Mouse (Mus musculus): ENCODE data around the gene Nek10.
"Not testable (repeated sequence)": the region's sequence is repeated elsewhere in the genome, so short reads cannot be mapped to it uniquely, and the experiment has no call there.

The Nek10 gene

DNA sequence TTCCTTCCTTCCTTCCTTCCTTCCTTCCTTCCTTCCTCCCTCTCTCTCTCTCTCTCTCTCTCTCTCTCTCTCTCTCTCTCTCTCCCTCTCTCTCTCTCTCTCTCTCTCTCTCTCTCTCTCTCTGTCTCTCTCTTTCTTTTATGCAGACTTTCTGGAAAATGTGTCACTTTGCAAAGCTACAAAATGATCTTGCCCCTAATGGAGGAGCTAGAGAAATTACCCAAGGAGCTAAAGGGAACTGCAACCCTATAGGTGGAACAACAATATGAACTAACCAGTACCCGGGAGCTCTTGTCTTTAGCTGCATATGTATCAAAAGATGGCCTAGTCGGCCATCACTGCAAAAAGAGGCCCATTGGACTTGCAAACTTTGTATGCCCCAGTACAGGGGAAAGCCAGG is at the start of gene Nek10:
Gene Nek10 (plus strand): TSS at position 301 of the 400 bp plus-strand sequence.
- DNase-seq (ENCODE audit: low spot score), result not testable (repeated sequence)

DNA sequence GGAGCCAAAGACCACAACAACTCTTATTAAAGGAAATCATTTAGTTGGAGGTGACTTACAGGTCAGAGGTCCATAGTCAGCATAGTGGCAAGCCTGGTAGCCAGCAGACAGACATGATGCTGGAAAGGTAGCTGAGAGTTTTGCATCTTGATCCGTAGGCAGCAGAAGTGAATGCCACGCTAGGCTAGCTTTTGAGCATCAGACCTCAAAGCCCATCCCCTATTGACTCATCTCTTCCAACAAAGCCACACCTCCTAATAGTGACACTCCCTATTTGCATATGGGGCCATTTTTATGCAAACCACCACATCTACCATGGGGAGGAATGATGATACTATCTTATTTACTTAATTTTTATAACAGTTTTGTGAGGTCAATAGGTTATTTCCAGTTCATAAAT is 22.0 kb upstream of the Nek10 start:
- no peak for DNase-seq (ENCODE audit: low spot score)

DNA sequence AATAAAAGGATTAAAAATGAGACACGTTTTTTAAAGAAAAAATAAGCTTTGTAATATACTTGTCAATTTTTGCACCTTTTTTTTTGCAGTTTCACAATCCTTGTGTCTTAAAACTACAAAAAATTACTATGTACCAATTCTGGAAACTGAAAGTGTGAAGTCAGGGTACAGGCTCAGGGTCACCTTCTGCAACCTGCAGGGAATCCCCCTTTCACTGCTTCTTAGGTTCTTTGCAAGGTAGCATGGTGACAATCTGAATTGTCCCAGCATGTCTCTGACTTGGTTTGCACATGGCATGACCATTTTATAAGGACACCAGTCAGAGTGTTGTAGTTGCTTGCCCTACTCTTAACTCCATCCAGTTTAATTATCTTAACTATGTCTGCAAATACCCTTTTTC is 19.0 kb upstream of the Nek10 start:
- DNase-seq (ENCODE audit: low spot score), result no peak

DNA sequence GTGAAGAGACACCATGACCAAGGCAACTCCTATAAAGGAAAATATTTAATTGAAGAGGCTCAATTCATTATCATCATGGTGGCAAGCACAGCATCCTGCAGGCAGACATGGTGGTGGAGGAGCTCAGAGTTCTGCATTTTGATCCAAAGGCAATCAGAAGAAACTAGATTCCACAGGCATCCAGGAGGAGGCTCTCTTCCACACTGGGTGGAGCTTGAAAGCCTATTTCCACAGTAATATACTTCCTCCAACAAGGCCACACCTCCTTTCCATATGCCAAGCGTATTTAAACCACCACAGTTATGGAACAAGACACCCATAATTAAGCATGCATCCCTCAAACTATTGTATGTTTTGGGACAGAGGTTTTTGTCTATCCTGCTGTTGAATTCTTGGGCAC is 16.2 kb upstream of the Nek10 start:
- DNase-seq (ENCODE audit: low spot score), result no peak

DNA sequence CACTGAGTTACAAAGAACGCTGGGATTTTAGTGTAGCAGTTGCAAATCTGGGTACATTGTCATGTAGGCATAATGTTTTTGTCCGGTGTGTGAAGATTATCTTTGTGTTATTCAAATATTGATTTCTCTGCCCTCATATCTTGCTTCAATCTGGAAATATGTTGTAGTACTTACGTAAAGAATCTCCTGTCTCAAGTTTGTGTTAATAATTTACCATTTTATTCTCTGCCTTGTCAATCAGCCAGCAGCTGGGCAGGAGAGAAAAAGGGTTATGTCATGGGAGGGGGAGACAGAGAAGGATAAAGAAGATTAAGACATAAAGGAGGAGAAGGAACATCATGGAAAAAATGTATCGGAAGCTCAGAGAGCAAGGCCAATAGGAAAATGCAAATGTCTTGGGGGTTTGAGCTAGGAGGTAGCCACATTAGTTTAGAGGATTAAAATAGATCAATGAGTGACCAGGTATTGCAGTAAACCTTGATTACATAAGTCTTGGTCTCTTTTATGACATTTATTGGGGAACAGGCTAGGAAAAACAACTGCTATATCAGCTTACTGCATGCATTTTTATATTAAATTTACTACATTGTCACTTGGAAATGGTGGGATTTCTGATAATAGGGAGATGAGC is 13.3 kb upstream of the Nek10 start:
- no peak for DNase-seq (ENCODE audit: low spot score)

DNA sequence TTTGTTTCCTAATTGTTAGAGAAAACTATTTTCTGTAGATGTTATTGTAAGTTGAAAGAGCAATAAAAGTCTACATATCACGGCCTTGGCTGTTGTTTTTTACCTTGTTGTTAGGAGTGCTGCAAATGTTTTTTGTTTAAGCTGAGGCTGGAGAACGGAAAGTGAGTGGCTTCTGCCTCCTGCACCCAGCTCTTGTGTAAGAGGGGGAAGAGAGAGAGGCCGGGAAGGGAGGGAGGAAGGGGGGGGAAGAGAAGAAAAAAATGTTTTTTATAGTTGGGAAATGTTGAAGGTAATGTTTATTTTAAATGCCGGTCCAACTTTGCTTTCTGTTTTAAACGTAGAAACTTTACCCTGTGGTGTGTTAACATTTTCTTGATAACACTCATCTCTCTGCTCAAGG is 3.4 kb upstream of the Nek10 start:
- no peak for DNase-seq (ENCODE audit: low spot score)

DNA sequence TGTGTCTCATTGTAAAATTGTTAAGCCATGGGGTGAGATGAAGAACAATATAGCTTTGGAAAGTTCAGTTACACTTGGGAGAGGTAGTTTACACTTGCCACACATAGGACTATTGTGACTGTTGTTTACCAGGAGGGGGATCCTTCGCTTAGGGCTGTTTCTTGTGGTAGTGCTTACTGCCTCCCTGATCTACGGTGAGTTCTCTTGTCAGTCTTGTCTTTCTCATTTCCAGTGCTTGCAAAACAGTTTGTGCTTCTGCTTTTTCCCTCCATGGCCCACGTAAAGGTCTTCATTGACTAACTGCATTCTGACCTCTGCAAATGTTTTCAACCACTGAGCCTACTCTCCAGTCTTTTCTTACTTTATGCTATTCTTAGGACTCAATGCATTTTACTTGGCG is 2.9 kb upstream of the Nek10 start:
- no peak for DNase-seq (ENCODE audit: low spot score)

DNA sequence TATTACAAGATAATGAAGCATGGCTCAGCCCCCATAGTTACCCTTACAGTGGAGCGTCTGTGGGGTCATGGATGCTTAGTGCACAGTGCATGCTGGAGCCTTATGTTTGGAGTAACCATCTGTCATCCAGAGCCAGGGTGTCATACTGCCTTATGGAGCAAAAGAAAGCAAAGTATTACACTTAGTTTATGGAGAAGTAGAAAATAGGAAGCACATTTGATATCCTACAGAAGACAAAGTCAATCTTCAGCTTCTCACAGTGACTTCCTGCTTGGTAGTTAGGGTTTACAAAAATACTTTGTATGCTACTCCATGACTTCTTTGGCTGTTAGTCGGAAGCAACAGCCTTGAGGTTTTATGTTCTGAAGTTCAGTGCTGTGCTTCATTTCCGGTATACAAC is 2.4 kb upstream of the Nek10 start:
- DNase-seq (ENCODE audit: low spot score), result no peak

DNA sequence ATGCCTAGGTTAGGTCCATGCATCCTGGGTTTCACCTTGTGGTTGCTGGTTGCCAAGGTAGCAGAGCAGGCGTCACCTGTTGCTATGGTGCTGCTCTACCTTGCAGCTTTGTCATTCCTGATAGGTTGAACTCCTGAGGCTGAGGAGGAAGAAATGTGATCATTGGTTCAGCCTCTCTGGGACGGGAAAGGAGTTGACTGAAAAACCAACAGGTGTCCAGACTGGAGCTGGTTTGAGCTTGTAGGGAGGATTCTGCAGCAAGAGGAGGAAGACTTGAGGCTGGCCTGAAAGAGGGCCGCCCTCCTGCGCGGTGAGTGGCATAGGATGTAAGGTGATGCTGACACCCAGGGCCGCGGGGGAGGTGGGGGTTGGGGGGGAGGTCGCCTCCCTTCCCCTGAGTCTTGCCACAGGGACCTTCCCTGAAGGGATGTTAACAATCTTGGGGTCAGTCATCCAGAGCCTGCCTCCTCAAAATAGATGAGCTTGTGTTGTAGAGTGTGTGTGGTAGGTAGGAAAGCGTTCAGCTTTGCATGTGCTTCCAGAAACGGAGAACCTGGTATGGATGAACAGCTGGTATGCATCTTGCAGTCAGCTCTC is 804 bp downstream of the Nek10 start:
- DNase-seq (ENCODE audit: low spot score), result no peak

DNA sequence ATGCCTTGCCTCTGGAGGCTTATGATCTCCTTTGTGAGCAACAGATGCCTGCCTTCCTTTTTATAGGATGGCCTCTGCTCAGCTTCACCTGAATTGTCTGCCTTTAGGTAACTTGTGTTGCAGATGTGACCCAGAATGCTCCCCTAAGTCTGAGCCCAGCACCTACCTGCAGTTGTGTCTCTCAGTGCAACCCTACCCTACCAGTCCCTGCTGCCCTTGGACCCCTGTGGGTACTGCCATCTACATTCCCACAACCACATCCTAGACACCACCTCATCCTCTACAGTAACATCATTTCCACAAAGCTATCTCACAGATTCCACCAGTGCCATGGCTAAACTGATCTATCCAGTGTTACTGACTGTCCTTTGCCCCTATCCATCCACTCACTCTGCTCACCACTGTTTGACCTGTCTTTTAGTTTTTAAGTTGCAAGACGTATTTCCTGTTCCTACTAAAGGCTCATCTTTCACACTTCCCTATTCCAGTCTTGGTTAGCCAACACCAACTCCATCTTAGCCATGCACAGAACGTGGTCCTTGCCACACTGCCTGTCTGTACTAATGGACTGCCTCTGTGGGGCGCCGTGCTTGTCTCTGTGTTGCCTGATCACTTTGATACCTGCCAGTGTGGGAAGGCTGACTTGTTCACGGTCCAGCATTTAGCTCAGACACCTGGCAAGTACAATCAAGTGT is 1.4 kb downstream of the Nek10 start:
- DNase-seq (ENCODE audit: low spot score), result no peak

DNA sequence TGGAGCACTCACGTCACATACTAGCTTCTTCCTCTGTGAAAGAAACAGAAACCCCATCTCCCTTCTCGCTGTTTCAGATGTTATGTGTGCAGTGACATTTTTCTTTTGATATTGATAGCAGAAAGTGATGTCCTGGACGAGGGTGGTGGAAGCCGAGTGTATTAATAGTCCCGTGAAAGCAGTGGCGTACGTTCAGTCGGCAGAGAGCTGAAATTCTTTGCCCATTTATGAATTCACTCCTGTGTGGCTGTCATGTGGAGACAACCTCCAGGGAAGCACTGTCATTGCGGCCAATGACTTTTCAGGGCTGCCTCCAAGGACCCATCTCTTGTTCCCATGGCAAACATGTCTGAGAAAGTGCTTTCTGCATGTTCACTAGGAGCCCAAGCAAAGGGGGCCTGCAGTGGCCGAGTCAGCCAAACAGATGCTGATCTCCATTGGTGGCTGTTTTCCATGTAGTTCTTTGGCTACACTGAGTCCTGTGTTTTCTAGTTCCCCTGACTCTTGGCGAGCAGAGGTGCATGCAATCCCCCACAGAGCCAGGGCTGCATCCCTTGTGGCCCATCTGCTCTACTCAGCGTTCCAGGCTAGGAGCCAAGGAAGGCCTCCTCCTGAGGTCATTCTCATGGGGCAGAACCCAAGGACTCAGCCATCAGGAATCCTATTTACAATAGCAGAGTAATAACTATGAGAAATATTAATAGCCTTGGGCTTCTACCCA is 29.5 kb downstream of the Nek10 start:
- peak; percentile 81 for DNase-seq (ENCODE audit: low spot score)

DNA sequence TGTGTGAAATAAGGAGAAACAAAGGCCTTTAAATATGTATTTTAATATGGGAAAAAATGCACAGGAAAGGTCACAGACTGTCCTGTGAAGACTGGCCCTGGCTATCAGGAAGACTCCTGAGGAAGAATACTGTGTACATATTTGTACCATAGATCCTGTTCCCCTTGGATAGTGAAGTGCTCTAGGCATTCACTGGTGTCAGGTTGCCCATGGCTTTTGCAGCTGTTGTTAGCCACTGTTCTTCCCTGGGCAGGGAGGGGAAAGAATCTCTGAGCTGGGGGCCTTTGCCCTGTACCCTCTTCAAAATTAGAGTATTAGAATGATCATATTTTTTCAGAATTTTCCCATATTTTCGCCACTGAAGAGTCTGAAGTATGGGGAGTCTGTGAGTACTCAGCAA is 30.3 kb downstream of the Nek10 start:
- no peak for DNase-seq (ENCODE audit: low spot score)

DNA sequence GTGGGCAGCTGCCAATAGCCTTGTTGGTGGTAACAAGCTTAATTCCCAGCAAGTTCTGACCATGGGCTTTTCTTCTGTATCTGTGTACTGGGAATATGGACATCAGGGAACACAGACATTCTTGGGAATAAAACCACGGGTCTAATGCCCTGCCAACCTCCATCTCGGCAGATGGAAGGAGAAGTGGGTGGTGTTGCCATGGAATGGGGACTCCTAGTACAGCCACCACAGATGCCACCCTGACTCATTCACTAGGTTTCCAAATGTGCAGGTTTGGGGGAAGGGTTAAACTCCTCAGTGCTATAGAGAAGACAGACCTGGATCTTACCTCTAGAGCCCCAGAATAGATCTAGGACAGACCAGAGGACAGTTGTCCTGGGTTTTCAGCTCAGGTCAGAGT is 31.1 kb downstream of the Nek10 start:
- no peak for DNase-seq (ENCODE audit: low spot score)

DNA sequence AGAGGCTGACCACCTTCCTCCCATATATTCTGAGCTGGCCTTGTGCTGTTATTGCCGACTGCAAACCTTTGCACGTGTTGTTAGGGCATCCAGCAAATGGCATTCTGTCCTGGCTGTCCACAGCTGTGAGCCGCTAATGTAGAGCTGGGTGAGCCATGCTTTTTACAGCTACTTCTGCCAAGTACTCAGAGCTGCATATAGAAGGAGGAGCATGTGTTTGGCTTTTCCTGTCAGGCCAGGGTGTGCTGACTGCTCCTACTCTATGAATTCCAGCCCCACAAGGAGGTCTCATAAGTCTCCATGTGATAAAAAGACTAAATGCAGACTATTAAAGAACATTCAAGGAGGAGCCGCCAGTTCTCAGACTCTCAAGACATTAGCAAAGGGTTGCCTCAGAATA is 34.4 kb downstream of the Nek10 start:
- DNase-seq (ENCODE audit: low spot score), result no peak

DNA sequence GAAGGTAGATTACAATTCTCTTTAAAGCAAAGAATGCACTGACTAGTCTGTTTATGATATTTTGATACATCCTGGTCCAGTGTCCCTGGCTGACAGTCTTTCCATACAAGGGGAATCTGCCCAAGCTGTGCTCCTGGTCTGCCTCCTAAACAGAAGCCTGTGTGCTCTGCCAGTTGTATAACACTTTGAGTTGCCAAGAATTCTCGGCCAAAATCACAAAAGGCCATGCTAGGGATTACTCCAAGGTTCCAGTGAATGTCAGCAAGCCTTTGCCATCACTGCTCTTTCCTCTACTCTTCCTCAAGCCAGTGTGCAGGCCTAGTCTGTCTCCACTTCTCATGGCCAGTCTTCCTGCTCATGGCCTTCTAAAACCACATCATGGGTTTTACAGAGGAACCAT is 34.9 kb downstream of the Nek10 start:
- no peak for DNase-seq (ENCODE audit: low spot score)

DNA sequence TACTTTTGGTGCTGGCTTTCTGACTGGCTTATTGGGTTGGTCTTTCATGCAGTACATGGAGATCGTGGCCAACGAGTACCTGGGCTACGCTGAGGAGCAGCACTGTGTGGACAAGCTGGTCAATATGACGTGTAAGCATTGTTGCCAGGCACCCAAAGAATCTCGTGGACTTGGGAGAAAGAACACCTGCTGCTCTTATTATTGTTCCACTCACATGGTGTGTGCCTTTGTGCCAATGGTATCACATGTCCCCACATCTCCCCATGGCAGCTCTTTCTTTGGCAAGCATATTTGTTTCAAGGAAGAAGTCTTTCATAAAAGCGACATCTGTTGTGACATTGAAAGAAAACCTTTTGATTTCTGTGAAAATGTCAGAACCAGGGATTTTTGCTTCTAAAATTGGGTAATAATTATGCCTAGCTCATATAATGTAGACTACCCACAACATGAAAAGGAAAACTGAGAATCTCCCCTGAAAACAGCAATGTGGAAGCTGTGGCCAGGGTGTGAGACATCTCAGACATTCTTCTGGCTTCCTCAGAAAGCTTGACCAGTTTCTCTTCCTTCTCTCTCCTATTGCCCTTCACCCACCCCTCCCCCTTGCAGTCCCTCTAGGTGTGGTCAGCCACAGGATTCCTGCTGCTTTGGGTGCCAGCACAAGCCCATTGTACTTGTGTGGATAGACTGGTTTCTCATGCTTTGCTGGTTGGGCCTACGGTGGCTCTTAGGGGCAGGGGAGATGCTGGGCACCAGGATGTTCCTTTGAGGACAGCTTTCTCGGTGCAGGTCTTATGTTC is 39.7 kb downstream of the Nek10 start:
- DNase-seq (ENCODE audit: low spot score), result peak; percentile 54

DNA sequence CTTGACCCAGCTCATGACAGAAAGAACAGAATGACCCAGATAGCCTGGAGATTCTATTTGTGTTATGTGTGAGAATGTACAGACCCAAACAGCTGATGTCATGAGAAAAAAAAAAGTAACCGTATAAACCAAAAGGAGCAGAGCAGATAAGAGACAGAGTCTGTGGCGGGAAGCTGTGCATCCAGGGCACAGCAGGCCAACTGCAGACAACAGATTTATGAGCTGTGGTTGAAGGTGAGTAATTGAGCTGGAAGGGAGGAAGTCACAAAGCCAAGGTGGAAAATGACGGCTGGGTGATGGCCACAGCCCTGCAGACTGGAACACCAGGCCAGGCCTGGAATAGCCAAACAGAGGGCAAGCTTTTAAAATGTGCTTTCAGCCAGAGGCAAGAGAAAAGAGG is 49.6 kb downstream of the Nek10 start:
- DNase-seq (ENCODE audit: low spot score), result no peak

DNA sequence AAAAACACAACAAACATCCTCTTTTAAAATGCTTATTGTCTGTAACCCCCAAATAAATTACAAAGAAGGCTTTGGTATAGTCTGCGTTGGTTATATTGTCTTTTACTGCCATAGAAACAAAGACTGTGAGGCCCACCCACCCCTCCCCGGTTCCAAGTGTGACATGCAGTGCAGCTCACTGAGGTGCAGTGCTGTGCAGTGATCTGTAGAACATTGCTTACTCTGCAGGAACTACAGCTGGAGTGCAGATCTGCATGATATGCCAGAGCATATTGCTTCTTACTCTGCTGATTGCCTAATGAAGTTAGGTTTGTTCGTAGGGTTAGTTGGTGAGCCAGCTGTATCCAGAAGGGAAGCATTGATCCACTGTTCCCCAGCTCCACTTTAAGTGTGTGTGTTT is 57.1 kb downstream of the Nek10 start:
- DNase-seq (ENCODE audit: low spot score), result no peak

DNA sequence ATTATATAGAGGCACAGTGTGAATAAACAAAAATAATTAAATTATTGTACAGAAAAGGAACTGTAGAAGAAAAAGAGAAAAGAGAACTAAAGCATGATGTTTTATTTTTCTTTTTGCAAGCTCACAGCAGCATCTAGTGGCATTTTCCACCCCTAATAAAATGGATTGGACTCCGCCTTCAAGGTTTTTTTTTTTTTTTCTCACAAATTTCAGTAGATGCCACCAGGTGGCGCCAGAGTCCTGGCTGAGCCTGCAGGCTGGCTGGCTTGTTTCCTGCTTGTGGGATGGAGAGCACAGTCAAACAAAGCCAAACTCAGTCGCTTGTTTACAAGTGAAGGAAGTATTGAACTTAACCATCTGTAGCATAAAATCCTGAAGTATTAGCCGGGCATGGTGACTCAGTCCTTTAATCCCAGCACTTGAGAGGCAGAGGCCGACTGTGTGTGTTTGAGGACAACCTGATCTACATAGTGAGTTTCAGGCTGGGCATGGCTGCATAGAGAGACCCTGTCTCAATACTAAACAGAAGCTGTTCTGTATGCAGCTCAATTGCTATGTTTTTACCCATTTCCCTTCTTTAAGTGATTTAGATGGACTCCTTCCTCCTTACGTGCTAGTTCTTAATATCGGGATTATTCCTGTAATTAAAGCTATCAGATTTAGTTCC is 60.6 kb downstream of the Nek10 start:
- DNase-seq (ENCODE audit: low spot score), result peak; percentile 84

DNA sequence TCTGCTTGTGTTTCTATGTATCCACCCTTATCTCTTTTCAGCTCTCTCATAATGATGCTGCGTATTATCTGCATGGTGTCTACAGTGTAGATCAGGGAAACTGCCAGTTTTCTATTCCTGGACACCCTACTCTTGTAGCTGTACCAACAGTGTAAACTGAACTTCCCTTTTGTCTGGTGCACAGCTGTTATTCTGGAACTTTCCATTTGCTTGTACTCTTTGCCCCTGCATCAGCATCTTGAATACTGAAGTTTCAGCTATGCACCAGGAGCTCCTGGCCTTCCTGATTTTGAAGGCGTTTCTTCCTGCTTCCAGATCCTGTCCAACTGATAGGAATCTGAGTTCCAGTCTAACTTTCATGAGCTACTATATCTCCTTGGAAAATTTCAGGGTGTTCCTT is 66.0 kb downstream of the Nek10 start:
- no peak for DNase-seq (ENCODE audit: low spot score)

DNA sequence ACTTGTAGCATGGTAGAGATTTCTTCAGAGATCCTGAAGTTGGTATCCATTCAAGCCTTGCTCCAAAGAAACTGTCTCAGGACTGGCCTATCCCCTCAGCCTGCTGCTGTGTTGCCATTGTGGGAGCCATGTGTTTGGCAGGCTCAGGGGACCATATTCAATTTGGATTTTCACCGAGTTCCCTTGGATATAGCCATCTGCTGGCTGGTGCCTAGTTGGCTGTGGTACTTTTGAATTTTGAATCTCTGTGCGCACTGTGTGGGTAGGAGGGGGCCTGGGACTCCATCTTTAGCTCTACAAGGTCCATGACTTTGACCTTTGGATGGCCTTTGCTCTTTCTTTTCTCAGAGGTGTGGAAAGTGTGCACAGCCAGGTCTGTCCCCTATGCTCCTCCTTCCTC is 66.8 kb downstream of the Nek10 start:
- no peak for DNase-seq (ENCODE audit: low spot score)

DNA sequence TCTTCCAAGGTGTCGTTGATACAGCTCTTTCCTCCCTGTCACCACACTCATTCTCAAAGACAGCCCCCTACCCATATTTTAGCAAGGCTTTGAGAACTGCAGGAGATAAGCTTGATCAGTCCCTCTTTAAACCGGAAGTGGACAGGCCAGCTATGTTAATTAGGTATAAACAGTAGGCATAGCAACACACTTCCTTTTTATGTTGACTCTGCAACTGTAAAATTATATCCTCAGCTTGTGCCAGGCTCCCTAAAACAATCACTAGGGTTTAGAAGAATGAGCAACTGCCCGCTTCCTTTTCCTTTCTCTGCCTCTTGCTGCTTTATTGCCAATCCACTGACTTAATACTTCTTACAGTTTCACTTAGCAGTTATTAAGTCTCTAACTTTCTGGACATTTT is 67.2 kb downstream of the Nek10 start:
- no peak for DNase-seq (ENCODE audit: low spot score)
